Mouse (Mus musculus) bone marrow macrophage, adult 2 months (primary cell): ENCODE results near the gene Tet1. TPM values are rescaled to one million over a fixed set of nuclear protein-coding genes. Genes with fewer than 3 reads are reported as not detected.
A peak's percentile ranks its signal among the peaks of the same experiment; 100 is the strongest.

ENCODE experiments used
- H3K27ac ChIP-seq: 2 replicates; pipeline ENCODE4 v1.5.1; 2012; ENCODE audit warnings: low read depth, low read length; ENCODE audit not compliant: insufficient read depth
- H3K4me1 ChIP-seq: 2 replicates; pipeline ENCODE4 v1.6.1; 2012; ENCODE audit warnings: low read length; ENCODE audit not compliant: control insufficient read depth, insufficient read depth
- H3K4me3 ChIP-seq: 2 replicates; pipeline ENCODE4 v1.5.1; 2012; ENCODE audit warnings: mild to moderate bottlenecking, low read length, moderate library complexity; ENCODE audit not compliant: insufficient read depth
- CTCF ChIP-seq: IDR thresholded peaks from 2 replicates; pipeline ENCODE4 v1.5.1; 2012; ENCODE audit warnings: low read depth, mild to moderate bottlenecking, low read length, moderate library complexity
- POLR2A ChIP-seq: IDR thresholded peaks from 2 replicates; pipeline ENCODE4 v1.6.1; 2012; ENCODE audit warnings: mild to moderate bottlenecking, low read depth, low read length, borderline replicate concordance
- polyA plus RNA-seq: library from polyadenylated mRNA; stranded (reverse); fragments of >200 nt; gene quantifications from 2 replicates; pipeline ENCODE4 v1.2.4, GENCODE M21; 2012; ENCODE audit not compliant: missing spikeins, insufficient read depth, insufficient read length

Gene Tet1
- polyA plus RNA-seq, 1 experiment = 0.67 TPM

DNA sequence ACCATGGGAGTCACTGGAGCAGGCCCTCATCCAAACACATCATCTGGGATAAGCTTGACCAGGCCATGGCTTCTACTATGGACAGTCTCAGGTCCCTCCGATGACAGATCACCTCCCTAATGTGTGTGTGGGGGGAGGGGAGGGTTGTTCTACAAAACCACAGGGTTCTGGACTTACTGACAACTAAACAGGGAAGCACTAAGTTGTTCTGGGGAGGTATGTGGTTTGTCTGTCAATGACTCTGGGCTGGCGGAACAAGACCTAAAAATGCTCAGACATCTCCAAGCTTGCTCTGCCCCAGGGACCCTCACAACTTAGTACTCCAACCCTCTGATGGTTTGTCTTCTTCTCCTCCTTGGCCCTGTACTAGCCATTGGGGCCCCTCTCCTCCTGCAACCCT, 2.3 kb upstream of the Tet1 start:
- Histone ChIP-seq H3K4me3 (no peak overlapping the region), H3K4me1 (no peaks in the 10 kb centered on the region), H3K27ac (no peak overlapping the region)
- no peak for TF ChIP-seq POLR2A
- TF ChIP-seq CTCF = no peak

DNA sequence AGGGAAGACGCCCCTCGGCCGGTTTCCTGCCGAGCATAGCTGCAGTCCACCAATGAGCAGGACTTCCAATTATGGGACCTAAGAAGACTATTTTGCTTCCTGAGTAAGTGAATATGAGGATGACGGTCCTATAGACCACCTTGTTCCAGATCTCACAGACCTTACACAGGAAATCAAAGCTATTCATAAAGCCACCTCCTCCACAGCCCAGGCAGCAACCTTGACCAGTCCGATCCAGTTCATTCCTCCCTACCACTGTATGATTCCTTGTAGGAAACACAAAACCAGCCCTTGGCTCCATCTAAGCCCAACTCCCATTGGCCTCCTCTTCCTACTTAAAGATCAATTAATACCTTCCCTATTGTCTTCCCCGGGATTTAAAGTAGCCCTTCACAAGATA, 2.5 kb downstream of the Tet1 start:
- H3K27ac ChIP-seq = no peak overlapping the region
- H3K4me1 ChIP-seq = no peaks in the 10 kb centered on the region
- TF ChIP-seq POLR2A = no peak
- TF ChIP-seq CTCF = no peak
- H3K4me3 ChIP-seq = no peak overlapping the region

GRCm38 (mm10) chr10:62902829-62903228, 6.0 kb downstream of the Tet1 start:
- Histone ChIP-seq H3K27ac (no peak overlapping the region), H3K4me1 (no peaks in the 10 kb centered on the region), H3K4me3 (no peak overlapping the region)
- TF ChIP-seq POLR2A (no peak), CTCF (no peak)

DNA sequence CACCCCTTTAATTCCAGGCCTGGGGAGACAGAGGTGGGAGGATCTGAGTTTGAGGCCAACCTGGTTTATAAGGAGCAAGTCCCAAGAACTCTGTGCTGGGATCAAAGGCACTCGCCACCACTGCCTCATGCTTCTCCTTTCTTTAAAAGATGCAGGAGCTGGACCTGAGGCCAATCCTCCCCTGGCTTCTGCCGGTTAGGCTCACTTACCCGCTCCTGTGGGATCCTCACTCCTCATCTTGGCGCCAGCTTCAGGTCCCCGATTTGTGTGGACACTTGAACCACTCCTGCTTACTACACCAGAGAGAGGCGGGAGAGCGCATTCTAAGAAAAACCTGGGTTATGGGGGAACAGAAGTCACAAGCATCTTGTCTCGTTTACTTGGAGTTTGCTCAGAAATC, 7.0 kb downstream of the Tet1 start:
- TF ChIP-seq POLR2A (no peak), CTCF (no peak)
- no peaks in the 10 kb centered on the region for H3K4me1 ChIP-seq
- no peak overlapping the region for H3K4me3 ChIP-seq
- no peak overlapping the region for H3K27ac ChIP-seq

GRCm38 (mm10) chr10:62900144-62900543, 8.7 kb downstream of the Tet1 start:
- TF ChIP-seq CTCF (no peak), POLR2A (no peak)
- no peak overlapping the region for H3K4me3 ChIP-seq

GRCm38 (mm10) chr10:62898061-62898460, 10.7 kb downstream of the Tet1 start:
- TF ChIP-seq POLR2A (no peak), CTCF (no peak)
- no peak overlapping the region for H3K4me3 ChIP-seq
- no peak overlapping the region for H3K27ac ChIP-seq
- H3K4me1 ChIP-seq = peaks cover 10% of the 10 kb centered on the region

More at GRCm38 (mm10) chr10:62900144-62900543, 8.7 kb downstream of the Tet1 start:
- peaks cover 9% of the 10 kb centered on the region for H3K4me1 ChIP-seq
- no peak overlapping the region for H3K27ac ChIP-seq

DNA sequence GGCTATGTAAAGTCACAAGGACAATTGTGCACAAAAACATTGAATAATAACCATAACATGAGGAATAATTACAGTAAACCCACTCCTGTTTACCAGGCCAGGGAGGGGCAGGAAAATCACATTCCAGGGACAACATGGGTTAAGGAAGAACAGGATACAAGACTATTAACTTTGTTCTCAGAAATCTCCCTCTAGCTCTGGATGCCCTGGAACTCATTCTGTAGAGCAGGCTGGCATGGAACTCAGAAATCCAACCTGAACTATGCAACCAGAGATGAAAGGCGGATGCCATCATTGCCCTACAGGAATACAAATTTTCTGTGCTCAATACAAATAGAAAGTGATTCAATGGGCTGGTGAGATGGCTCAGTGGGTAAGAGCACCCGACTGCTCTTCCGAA, 11.4 kb downstream of the Tet1 start:
- Histone ChIP-seq H3K27ac (no peak overlapping the region), H3K4me1 (peaks cover 10% of the 10 kb centered on the region), H3K4me3 (no peak overlapping the region)
- TF ChIP-seq CTCF (no peak), POLR2A (no peak)

GRCm38 (mm10) chr10:62896774-62897173, 12.0 kb downstream of the Tet1 start:
- no peak for TF ChIP-seq CTCF
- TF ChIP-seq POLR2A = no peak
- Histone ChIP-seq H3K4me1 (peaks cover 10% of the 10 kb centered on the region), H3K4me3 (no peak overlapping the region), H3K27ac (no peak overlapping the region)

- Histone ChIP-seq H3K4me3 (no peak overlapping the region), H3K27ac (no peak overlapping the region), H3K4me1 (peaks cover 10% of the 10 kb centered on the region)
- TF ChIP-seq POLR2A = no peak
- no peak for TF ChIP-seq CTCF
These were observed 12.8 kb downstream of the Tet1 start for GRCm38 (mm10) chr10:62896035-62896434.

- Histone ChIP-seq H3K4me3 (no peak overlapping the region), H3K27ac (peak overlapping the region; percentile 56), H3K4me1 (peaks cover 10% of the 10 kb centered on the region)
- no peak for TF ChIP-seq CTCF
- TF ChIP-seq POLR2A = no peak
These were observed 13.4 kb downstream of the Tet1 start for GRCm38 (mm10) chr10:62895386-62895785.

DNA sequence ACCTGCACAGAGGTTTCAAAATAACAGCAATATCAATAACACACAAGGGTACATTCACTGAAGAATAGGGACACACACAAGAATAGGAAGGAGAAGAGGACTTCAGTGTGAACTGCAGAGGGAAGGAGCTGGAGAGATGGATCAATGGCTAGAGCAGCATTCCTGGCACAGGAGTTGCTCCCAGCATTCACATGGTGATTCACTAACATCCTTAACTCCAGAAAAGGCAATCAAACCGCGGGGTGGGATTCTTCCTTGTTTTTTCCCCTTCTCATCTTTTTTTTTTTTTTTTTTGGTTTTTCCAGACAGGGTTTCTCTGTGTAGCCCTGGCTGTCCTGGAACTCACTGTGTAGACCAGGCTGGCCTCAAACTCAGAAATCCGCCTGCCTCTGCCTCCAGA, 14.3 kb downstream of the Tet1 start:
- TF ChIP-seq POLR2A = no peak
- no peak overlapping the region for H3K4me3 ChIP-seq

More for the DNA sequence above, 14.3 kb downstream of the Tet1 start:
- Histone ChIP-seq H3K27ac (no peak overlapping the region), H3K4me1 (peaks cover 10% of the 10 kb centered on the region)
